ENCODE assay signal across 30 mouse cellular contexts in the genomic region with DNA sequence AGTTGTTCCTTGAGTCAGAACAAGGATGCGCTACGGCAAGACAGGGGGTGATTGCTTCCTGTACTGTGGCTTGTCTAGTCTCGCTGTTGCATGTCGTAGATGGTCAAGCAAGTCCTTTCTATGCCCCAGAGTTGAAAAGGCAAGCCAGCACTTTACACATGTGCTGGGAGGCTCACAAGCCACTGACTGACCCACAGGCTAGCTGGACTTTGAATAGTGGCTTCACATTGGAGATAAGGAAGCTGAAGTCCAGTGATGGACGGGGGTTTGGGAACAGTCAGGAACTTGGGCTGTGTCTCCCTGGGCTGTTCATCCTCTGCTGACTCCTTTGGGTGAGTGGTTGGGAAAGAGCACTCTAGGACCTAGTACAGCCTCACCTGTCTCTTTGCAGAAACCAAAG. TPM values are rescaled to one million over a fixed set of nuclear protein-coding genes. Genes with fewer than 3 reads are reported as not detected.
"Had no signal": no experiment of that assay in that cellular context is flagged by ENCODE, and none has a peak within 500 bp of the region (broad histone marks: within the 10 kb centered on the region; RNA-seq: fewer than 3 reads in every experiment).

No protein-coding gene starts in this region.

- H3K9ac ChIP-seq: limb, embryonic 12.5 days; liver, embryonic 12.5 days; lung, embryonic 14.5 days; midbrain, embryonic 12.5 days; neural tube, embryonic 12.5 days; neural tube, embryonic 15.5 days; stomach, embryonic 15.5 days had no signal

- DNase-seq: kidney, adult 18-20 months; kidney, postnatal 25 days; layer of hippocampus, adult 9-11 months; liver; lung, embryonic 14.5 days; right cerebral cortex, adult 18-20 months; right cerebral cortex, postnatal 14 days; right cerebral cortex, postnatal 4 days; thymus, adult 2 months; thymus, postnatal 14 days; thymus, postnatal 4 days had no signal

- H3K9me3 ChIP-seq: limb, embryonic 12.5 days; liver, embryonic 12.5 days; midbrain, embryonic 12.5 days; midbrain, embryonic 15.5 days; neural tube, embryonic 12.5 days; neural tube, embryonic 15.5 days; stomach, embryonic 15.5 days had no signal

- H3K27me3 ChIP-seq: limb, embryonic 12.5 days; liver, embryonic 12.5 days; midbrain, embryonic 12.5 days; midbrain, embryonic 15.5 days; neural tube, embryonic 12.5 days; neural tube, embryonic 15.5 days; stomach, embryonic 15.5 days had no signal

- H3K4me3 ChIP-seq: left cerebral cortex, adult 2 months; limb, embryonic 12.5 days; liver, embryonic 12.5 days; midbrain, embryonic 12.5 days; midbrain, embryonic 15.5 days; neural tube, embryonic 12.5 days; neural tube, embryonic 15.5 days; stomach, embryonic 15.5 days had no signal

- H3K27ac ChIP-seq: kidney, postnatal 0 days; layer of hippocampus, adult 2 months; limb, embryonic 12.5 days; liver, embryonic 12.5 days; macrophage; midbrain, embryonic 12.5 days; midbrain, embryonic 15.5 days; neural tube, embryonic 12.5 days; neural tube, embryonic 15.5 days; stomach, embryonic 15.5 days had no signal

- ATAC-seq: liver, embryonic 12.5 days; lung, postnatal 0 days; midbrain, embryonic 15.5 days had no signal

- H3K4me2 ChIP-seq: limb, embryonic 12.5 days; liver, embryonic 12.5 days; lung, embryonic 14.5 days; midbrain, embryonic 12.5 days; midbrain, embryonic 15.5 days; neural tube, embryonic 12.5 days; neural tube, embryonic 15.5 days; stomach, embryonic 15.5 days had no signal

RNA-seq across cellular contexts. Expression of a gene that starts 19.7 kb away (rescaled TPM):
- total RNA-seq: layer of hippocampus, adult 2 months; layer of hippocampus, postnatal 25 days; left cerebral cortex, adult 2 months; left cerebral cortex, postnatal 10 days; left cerebral cortex, postnatal 36 days; megakaryocyte, adult 5-6 weeks had no signal
- polyA plus RNA-seq: kidney, postnatal 0 days; large intestine, adult 2 months; lung, embryonic 14.5 days; macrophage; thymus, adult 2 months had no signal

RNA-seq across cellular contexts. Expression of a gene that starts 33.8 kb away (rescaled TPM):
- total RNA-seq: megakaryocyte, adult 5-6 weeks had no signal
- polyA plus RNA-seq: kidney, embryonic 14.5 days; kidney, postnatal 0 days; large intestine, adult 2 months; limb, embryonic 12.5 days; liver, embryonic 12.5 days; liver, embryonic 16.5 days; lung, postnatal 0 days; midbrain, embryonic 12.5 days; midbrain, embryonic 15.5 days; neural tube, embryonic 12.5 days; neural tube, embryonic 15.5 days; stomach, embryonic 15.5 days; thymus, adult 2 months had no signal
